Mouse (Mus musculus): ENCODE data around the gene Ciz1.

DNA sequence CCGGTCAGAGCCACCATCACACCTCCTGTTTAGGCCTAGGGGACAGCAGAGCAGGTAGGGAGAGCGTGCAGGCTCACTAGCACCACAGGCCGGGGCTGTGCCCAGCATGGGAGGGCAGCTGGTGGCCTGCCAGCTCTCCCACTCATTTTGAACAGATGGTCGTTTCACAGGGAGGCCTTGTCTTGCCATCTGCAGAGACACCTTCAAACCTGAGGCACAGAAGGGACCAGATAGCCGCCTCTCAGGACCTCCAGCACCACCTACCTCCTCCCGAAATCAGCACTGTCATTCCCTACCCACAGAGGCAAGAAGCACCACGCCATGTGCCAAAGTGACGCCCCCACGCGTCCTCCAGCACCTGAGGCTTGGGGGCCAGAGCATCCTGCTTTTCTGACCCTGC is 8.1 kb upstream of the Ciz1 start:
- no peak for TF ChIP-seq CTCF (IDR thresholded peaks at IDR 0.05; ENCODE audit: extremely low read depth, insufficient read depth, low read length)
- no peak for TF ChIP-seq POLR2A (IDR thresholded peaks at IDR 0.05; ENCODE audit: extremely low read depth, insufficient read depth, low read length)
